Mouse (Mus musculus) liver, embryonic 16.5 days (tissue): ENCODE results near the gene Dlgap1. TPM values are rescaled to one million over a fixed set of nuclear protein-coding genes. Genes with fewer than 3 reads are reported as not detected.

Experiments
- ATAC-seq: fragments of 200-750 bp; cut with Nextera tagmentation; 2 replicates; pipeline ENCODE4 v1.8.0; 2017; ENCODE audit warnings: low read depth, mild to moderate bottlenecking, moderate number of reproducible peaks, moderate library complexity
- H3K27ac ChIP-seq: fragments of 300-500 bp; sonication (generic); 2 replicates; pipeline ENCODE4 v1.5.1; 2014; ENCODE audit warnings: mild to moderate bottlenecking, low read length
- H3K27me3 ChIP-seq: fragments of 300-500 bp; sonication (generic); 2 replicates; pipeline ENCODE4 v1.6.1; 2014; ENCODE audit warnings: low read depth, low read length, mixed read lengths; ENCODE audit not compliant: control insufficient read depth, insufficient read depth
- H3K36me3 ChIP-seq: fragments of 300-500 bp; sonication (generic); 2 replicates; pipeline ENCODE4 v1.6.1; 2014; ENCODE audit warnings: mild to moderate bottlenecking; ENCODE audit not compliant: control insufficient read depth, insufficient read depth
- H3K4me1 ChIP-seq: fragments of 300-500 bp; sonication (generic); 2 replicates; pipeline ENCODE4 v1.6.1; 2014; ENCODE audit warnings: low read depth, low read length, mixed read lengths; ENCODE audit not compliant: control insufficient read depth
- H3K4me2 ChIP-seq: fragments of 300-500 bp; sonication (generic); 2 replicates; pipeline ENCODE4 v1.6.1; 2014; ENCODE audit warnings: low read depth, low read length, mixed read lengths
- H3K4me3 ChIP-seq: fragments of 300-500 bp; sonication (generic); 2 replicates; pipeline ENCODE4 v1.5.1; 2014; ENCODE audit warnings: low read depth, mild to moderate bottlenecking, low read length
- H3K9ac ChIP-seq: fragments of 300-500 bp; sonication (generic); 2 replicates; pipeline ENCODE4 v1.6.1; 2014; ENCODE audit warnings: low read depth, low read length
- H3K9me3 ChIP-seq: fragments of 300-500 bp; sonication (generic); replicated peaks from 2 replicates; pipeline ENCODE4 v1.6.1; 2016; ENCODE audit warnings: low read length; ENCODE audit not compliant: control insufficient read depth
- WGBS: fragments of 180-500 bp; shearing (Covaris S2); extraction: QIAGEN DNeasy Blood & Tissue Kit; methylation state at CpG from one replicate; pipeline ENCODE4 v1.1.7; 2014; ENCODE audit not compliant: insufficient replicate concordance; 5-methylcytosine and 5-hydroxymethylcytosine counted together
- polyA plus RNA-seq: library from polyadenylated mRNA; unstranded; fragments of >200 nt; fragmentation: Nextera tagmentation; extraction: Ambion mirVana; gene quantifications from 2 replicates; pipeline ENCODE4 v1.2.1, GENCODE M21; 2015

Gene Dlgap1
- polyA plus RNA-seq, 1 experiment from 2014 or later, result 0.09 TPM

DNA sequence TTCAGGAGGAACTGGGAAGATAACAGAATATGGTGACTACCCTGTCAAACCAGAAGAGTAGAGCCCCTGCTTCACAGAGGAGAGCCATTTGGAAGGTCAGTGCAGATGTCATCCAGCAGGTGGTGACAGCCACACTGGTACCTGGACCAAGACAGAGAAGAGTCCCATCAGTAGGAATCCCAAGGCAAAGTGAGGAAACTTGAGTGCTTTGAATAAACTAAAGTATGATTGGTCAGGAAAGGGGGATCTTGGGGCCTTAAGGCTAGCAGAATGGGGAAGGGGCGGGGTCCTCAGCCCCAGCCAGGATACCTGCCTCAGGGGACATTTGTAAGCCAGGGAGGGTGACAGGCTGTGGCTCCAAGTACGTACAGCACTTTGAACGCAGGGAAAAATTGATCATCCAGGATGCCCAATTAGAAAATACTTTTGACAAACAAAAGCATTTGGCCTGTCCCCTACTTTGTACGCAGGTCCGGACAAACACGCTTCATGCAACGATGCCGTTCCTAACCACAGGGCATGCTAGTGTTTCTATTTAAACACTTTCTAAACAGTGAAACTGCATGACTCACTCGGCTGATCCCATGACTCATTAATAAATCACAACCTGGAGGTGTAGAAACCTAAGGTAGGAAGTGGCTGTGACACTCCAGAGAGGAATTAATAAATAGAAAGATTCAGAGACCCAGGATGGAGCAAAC, 777.7 kb downstream of the Dlgap1 start:
- Histone ChIP-seq H3K4me3 (no peak overlapping the region), H3K36me3 (no peaks in the 10 kb centered on the region), H3K27ac (no peak overlapping the region), H3K4me1 (peaks cover 4% of the 10 kb centered on the region), H3K4me2 (no peak overlapping the region), H3K9me3 (no peaks in the 10 kb centered on the region), H3K9ac (no peak overlapping the region), H3K27me3 (peaks cover 22% of the 10 kb centered on the region)
- 31% methylated on average over 9 of the region's 9 CpGs for WGBS
- ATAC-seq, result no peak

- peak overlapping the region; percentile 15; the same call in 1 of the 2 replicates for H3K4me3 ChIP-seq
- H3K27me3 ChIP-seq, result peaks cover 22% of the 10 kb centered on the region
- no peaks in the 10 kb centered on the region for H3K36me3 ChIP-seq
- no peaks in the 10 kb centered on the region for H3K9me3 ChIP-seq
- no peak for ATAC-seq
- peak overlapping the region; percentile 32 for H3K4me2 ChIP-seq
- no peak overlapping the region for H3K9ac ChIP-seq
- WGBS, result under 1% methylated on average over 23 of the region's 23 CpGs
- peaks cover 4% of the 10 kb centered on the region for H3K4me1 ChIP-seq
- no peak overlapping the region for H3K27ac ChIP-seq
Measured at GRCm38 (mm10) chr17:70747731-70748475, 779.0 kb downstream of the Dlgap1 start.

- Histone ChIP-seq H3K4me1 (peaks cover 4% of the 10 kb centered on the region), H3K27ac (no peak overlapping the region), H3K9ac (no peak overlapping the region), H3K4me3 (0 out of 2 replicates have a peak overlapping the region, but pooled peaks have one; percentile 12), H3K27me3 (peaks cover 22% of the 10 kb centered on the region), H3K4me2 (peak overlapping the region; percentile 32; the same call in 1 of the 2 replicates), H3K36me3 (no peaks in the 10 kb centered on the region), H3K9me3 (no peaks in the 10 kb centered on the region)
- no peak for ATAC-seq
- 13% methylated on average over 10 of the region's 10 CpGs for WGBS
Measured at GRCm38 (mm10) chr17:70748476-70748830, 779.6 kb downstream of the Dlgap1 start.

GRCm38 (mm10) chr17:70748964-70749650, 780.2 kb downstream of the Dlgap1 start:
- no peak for ATAC-seq
- Histone ChIP-seq H3K36me3 (no peaks in the 10 kb centered on the region), H3K9me3 (no peaks in the 10 kb centered on the region), H3K27ac (no peak overlapping the region), H3K27me3 (peaks cover 22% of the 10 kb centered on the region), H3K4me2 (no peak overlapping the region), H3K4me3 (no peak overlapping the region), H3K9ac (no peak overlapping the region), H3K4me1 (peaks cover 8% of the 10 kb centered on the region)
- 29% methylated on average over 7 of the region's 7 CpGs for WGBS

DNA sequence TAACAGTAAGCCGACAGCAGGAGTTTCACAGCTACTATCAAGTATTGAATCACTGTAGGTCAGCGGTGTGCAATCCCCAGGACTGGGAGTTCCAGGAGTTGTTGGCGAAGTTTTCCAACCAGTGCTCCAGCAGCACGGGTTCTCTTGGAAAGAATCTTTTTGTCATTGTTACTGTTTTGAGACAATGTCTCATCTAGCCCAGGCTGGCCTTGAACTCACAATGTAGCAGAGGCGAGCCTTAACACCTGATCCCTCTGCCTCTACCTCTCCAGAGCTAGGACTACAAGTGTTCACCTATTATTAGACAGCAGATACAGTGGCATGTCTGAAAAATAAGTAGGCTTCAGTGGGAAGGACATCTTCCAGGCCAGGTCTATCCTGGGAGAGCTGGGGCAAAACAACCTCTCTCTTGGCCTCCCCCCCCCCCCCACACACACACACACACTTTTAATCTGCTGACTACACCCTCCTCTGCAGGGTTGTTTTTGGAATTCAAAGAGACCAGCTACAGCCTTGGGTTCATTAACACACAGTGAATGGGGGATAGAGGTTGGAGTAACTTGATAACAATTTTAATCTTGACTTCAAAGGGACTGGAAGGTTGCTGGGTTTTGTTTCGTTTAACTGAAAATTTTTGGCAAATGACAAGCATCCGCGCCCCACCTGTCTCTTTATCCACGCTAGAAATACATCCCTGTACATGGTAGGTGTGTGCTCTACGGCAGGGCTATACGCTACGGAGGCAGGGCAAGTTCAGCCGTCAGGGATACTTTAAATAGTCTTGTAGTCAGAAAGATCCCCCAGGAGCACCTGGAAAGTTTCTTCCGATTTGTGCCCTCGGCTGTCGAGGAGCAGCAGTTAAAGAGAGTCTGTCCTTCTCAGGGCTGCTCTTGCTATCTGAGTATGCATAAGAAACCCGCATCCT, 781.6 kb downstream of the Dlgap1 start:
- Histone ChIP-seq H3K4me1 (peaks cover 8% of the 10 kb centered on the region), H3K36me3 (no peaks in the 10 kb centered on the region), H3K4me3 (peak overlapping the region; percentile 47; the same call in 1 of the 2 replicates), H3K9me3 (no peaks in the 10 kb centered on the region), H3K27me3 (peaks cover 22% of the 10 kb centered on the region), H3K9ac (no peak overlapping the region), H3K4me2 (peak overlapping the region; percentile 52; the same call in 1 of the 2 replicates), H3K27ac (no peak overlapping the region)
- no peak for ATAC-seq
- 27% methylated on average over 17 of the region's 17 CpGs for WGBS

DNA sequence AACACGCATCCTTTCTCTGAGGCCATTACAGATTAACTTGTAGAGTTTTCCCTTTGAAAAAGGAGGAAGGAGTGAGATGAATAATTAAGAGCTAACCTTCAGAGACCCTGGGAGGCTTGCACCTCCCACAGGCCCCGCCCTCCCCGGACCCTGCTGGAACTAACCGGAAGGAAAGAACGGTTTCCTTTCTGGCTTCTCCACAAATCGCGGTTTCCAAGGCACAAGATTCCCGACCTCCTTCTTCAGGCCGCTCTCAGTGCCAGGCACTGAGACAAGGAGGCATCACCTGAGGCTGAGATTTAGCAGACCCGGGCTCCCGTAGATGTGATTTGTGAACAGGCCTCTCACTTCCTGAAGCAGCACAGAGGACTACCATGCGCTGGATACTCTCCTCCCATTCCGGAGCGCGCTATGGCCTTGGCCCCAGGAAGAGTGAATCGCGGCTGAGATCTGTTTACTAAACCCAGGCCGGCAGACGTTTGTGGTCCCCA, 782.3 kb downstream of the Dlgap1 start:
- H3K4me2 ChIP-seq, result peak overlapping the region; percentile 52
- H3K27me3 ChIP-seq, result peaks cover 22% of the 10 kb centered on the region
- H3K9me3 ChIP-seq, result no peaks in the 10 kb centered on the region
- 0 out of 2 replicates have a peak overlapping the region, but pooled peaks have one; percentile 40 for H3K27ac ChIP-seq
- H3K9ac ChIP-seq, result peak overlapping the region; percentile 41; the same call in 1 of the 2 replicates
- peak overlapping the region; percentile 47 for H3K4me3 ChIP-seq
- ATAC-seq, result no peak
- under 1% methylated on average over 19 of the region's 19 CpGs for WGBS
- peaks cover 8% of the 10 kb centered on the region for H3K4me1 ChIP-seq
- no peaks in the 10 kb centered on the region for H3K36me3 ChIP-seq

GRCm38 (mm10) chr17:70751676-70752075, 782.8 kb downstream of the Dlgap1 start:
- H3K9ac ChIP-seq, result no peak overlapping the region
- peaks cover 22% of the 10 kb centered on the region for H3K27me3 ChIP-seq
- H3K27ac ChIP-seq, result no peak overlapping the region

GRCm38 (mm10) chr17:70753444-70754032, 784.7 kb downstream of the Dlgap1 start:
- H3K9ac ChIP-seq, result no peak overlapping the region
- H3K27me3 ChIP-seq, result peaks cover 15% of the 10 kb centered on the region
- no peak overlapping the region for H3K4me2 ChIP-seq
- WGBS, result 57% methylated on average over 13 of the region's 13 CpGs
- peaks cover 8% of the 10 kb centered on the region for H3K4me1 ChIP-seq
- H3K27ac ChIP-seq, result no peak overlapping the region
- no peaks in the 10 kb centered on the region for H3K9me3 ChIP-seq
- no peaks in the 10 kb centered on the region for H3K36me3 ChIP-seq
- no peak overlapping the region for H3K4me3 ChIP-seq
- ATAC-seq, result no peak

More at GRCm38 (mm10) chr17:70751676-70752075, 782.8 kb downstream of the Dlgap1 start:
- Histone ChIP-seq H3K9me3 (no peaks in the 10 kb centered on the region), H3K4me2 (peak overlapping the region; percentile 52), H3K4me3 (no peak overlapping the region), H3K36me3 (no peaks in the 10 kb centered on the region), H3K4me1 (peaks cover 8% of the 10 kb centered on the region)
- no peak for ATAC-seq
- 33% methylated on average over 6 of the region's 6 CpGs for WGBS
